Mouse (Mus musculus) spleen, postnatal 4 days (tissue): ENCODE results near the gene Muc20.

Source experiments
- DNase-seq, 2 experiments: peaks; one replicate each; pipeline ENCODE4 v3.0.0; 2022; ENCODE audit warnings: low spot score in 2 of 2

The Muc20 gene

GRCm38 (mm10) chr16:32796676-32797425 is 384 bp downstream of the Muc20 start:
- DNase-seq: no peak

GRCm38 (mm10) chr16:32795177-32795576 is 2.1 kb downstream of the Muc20 start:
- no peak for DNase-seq

DNA sequence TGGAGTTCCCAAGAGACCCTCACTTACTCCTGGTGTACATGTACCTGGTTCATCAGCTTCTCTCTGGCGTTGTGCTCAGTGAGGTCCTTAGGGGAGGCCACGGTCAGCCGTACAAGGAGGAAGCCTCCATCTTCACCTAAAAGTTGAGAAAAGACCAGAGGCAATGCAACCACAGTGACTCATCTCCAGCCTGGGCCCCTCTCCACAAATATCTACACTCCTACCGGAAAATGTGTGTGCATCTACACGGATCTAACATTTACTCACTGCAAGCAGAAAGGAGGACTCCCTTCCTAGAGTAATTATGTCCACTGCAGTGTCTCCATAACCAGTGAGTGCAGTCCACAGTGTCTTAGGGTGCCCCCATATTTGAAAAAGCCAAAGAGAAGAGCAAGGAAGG is 7.2 kb downstream of the Muc20 start:
- DNase-seq: no peak

DNA sequence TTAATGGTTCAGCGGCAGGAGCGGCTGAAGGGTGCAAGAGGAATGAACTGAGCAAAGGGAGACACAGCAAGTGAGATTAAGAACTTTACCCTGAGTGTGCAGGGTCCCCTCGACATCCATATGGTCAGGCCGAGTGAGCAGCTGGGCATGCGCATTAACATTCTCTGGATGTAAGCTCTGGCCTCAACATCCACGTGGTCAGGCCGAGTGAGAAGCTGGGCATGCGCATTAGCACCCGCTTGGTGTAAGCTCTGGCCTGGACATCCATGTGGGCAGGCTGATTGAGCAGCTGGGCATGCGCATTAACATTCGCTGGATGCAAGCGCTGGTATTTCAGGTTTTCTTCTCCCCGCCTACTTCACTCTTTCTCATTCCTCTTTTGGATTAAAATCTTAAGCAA is 12.4 kb downstream of the Muc20 start:
- no peak for DNase-seq

DNA sequence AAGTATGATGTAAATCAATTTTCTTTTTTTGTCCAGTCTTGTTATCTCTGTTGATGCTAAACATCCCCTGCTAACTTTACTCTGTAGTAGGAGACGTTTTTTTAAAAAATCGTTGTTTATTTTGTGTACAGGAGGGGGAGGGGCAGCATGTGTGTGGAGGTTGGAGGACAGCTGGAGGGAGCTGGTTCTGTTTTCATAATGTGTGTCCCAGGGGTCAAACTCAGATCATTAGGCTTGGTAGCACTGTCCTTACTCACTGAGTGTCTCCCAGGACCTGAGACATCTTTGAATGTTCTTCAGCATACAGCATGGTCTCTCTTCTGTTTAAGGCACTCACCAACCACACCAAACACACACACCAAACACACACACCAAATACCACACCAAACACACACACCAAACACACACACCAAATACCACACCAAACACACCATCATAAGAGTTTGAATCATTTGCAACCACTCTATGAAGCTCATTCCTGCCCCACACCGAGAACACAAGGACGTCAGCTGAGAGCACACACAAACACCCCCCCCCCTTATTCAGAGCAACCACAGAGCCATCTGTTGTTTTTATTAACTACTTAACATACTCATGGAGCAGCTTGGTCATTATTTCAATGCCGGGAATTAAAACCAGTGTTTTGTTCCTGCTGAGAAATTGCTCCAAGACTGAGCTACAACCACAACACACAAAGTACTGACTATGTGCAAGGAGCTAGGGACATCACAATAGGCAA is 13.7 kb downstream of the Muc20 start:
- DNase-seq: no peak

- no peak for DNase-seq
These were observed 18.3 kb downstream of the Muc20 start for GRCm38 (mm10) chr16:32778956-32779355.

GRCm38 (mm10) chr16:32776676-32777075 is 20.6 kb downstream of the Muc20 start:
- no peak for DNase-seq

DNA sequence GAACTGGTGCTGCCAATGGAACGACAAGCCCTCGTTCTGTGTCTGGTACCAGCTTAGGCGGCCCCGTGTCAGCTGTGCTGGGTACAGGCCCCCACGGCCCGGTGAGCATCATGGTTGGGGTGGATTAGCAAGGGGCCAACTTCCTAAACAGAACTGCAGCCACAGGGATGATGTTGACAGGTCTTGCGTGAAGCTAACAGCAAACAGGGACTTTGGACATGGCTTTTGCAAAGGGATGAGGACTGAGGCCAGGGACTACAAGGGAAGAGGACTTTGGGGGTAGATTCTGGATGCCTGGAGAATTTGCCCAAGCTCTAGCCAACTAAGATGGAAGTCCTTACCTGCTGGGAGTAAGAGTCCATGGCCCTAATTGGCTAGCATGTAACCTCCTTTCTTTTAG is 30.3 kb downstream of the Muc20 start:
- DNase-seq: no peak

DNA sequence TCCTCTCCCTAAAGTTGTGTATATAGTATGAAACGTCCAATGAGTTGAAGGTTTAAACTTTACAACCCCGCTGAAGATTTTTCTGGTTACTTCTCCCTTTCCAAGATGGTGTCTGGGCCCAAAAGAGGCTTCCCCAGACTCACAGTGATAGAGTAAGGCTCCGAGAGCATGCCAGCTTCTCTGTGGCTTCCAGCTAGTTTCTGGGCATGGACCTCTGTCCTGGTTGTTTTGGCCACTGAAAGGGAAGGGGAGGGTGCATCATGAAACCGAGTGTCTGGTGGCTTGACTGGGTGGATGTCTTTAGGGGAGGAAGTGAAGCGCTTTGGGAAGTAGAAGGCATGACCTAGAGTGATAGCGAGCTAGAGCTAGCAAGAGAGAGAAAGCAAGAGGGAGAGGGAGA is 32.3 kb downstream of the Muc20 start:
- DNase-seq: no peak

GRCm38 (mm10) chr16:32764550-32764949 is 32.7 kb downstream of the Muc20 start:
- no peak for DNase-seq

- no peak for DNase-seq
These were observed 46.8 kb downstream of the Muc20 start for GRCm38 (mm10) chr16:32750242-32751127.

DNA sequence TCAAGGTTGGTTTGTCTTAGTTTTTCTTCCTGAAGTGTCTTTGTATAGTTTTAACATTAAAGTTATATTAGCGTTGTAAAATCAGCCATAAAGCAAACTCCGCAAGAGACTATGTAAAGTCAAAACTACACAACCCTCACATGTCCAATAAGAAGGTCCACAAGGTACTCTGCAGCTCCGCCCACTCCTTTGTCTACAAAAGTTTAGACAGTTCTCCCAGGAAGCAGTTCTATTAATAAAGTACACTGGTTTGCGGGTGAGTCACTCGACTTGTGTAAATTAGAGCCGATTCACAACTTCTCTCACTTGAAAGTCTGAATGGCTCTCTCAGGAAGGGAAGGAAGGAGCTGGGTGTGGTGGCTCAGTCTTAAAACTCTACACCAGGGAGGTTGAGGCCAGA is 51.4 kb downstream of the Muc20 start:
- no peak for DNase-seq

- no peak for DNase-seq
These were observed 54.5 kb downstream of the Muc20 start for GRCm38 (mm10) chr16:32742712-32743111.

GRCm38 (mm10) chr16:32741366-32741765 is 55.9 kb downstream of the Muc20 start:
- no peak for DNase-seq

GRCm38 (mm10) chr16:32740003-32740663 is 57.1 kb downstream of the Muc20 start:
- no peak for DNase-seq

DNA sequence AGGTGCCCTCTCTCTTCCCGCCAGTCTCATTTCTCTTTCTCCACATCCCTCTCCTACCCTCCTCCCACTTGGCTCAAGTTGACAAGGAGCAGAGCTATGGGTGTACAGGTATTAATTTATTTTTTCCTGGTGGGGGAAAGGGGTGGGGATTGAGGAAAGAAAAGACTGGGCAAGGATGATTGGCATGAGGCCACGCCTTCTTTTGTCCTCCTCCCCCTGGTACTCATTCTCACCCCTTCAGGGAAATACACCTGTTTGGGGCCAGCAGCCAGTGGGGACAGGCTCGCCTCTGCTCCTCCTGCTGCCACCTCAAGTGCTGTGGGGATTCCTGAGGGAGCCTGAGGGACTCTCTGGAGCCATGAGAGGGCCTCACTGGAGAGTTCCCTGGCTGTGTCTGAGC is 61.2 kb downstream of the Muc20 start:
- DNase-seq: no peak

- DNase-seq: no peak
These were observed 61.6 kb downstream of the Muc20 start, which contains the start of gene Muc4 for GRCm38 (mm10) chr16:32735586-32735985. Gene Muc4 (plus strand): TSS chr16:32735886.

DNA sequence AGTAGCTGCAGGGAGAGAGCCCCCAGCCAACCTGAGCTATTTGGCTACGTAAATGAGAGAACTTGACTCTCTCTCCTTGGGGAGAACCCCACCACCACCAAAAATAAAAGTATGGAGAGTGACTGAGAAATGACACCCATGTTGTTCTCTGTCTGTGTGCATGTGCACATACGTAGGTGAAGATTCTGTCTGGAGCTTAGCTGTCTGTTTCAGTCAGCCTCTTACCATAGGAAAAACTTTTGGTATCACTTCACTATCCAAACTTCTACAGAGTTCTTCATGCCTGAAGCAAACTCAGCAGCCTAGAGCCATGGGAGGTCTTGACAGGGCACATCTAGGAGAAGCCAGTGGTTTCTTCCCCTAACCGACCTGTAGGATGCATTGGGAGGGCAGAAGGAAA is 64.0 kb downstream of the Muc20 start:
- no peak for DNase-seq

DNA sequence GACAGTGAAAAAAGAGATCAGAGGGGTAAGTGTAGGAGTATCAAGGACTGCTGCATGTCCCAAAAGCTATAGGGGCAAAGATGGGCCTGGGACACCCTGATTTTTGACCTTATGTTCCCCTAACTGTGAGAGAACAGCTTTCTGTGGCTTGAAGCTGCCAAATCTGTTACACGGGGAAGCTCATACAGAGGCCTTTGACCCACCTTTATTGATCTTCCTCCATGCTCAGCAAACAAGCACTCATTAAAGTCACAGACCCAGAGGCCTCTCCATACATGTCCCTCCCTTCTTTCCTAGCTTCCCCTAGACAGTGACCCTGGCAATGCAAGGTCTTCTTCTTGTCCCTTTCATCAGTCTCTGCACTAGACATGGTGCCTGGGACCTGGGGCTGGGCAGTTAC is 68.5 kb downstream of the Muc20 start:
- DNase-seq: no peak

GRCm38 (mm10) chr16:32728240-32728639 is 69.0 kb downstream of the Muc20 start:
- no peak for DNase-seq
